Mouse (Mus musculus): ENCODE results near the gene Grrp1. TPM values are rescaled to one million over a fixed set of nuclear protein-coding genes. Genes with fewer than 3 reads are reported as not detected.

The Grrp1 gene
- polyA plus RNA-seq, 1 experiment from 2014 or later, result not detected

DNA sequence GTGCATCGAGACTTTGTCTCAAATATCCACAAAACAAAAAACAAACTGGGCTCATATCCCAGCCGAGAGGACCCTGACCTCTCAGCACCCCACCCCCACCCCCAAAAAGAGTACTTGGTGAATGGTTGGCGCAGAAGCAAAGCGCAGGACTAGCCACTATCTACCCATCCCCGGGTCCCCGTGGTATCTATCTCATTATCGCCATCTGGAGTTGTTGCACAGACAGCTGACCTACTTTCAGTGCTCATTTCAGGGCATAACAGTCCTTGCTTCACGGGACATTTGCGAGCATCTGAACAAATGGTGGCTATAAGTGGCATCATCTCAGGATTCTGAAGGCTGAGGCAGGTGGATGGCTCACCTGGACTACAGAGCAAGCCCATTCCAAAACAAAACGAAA lies 15.2 kb downstream of the Grrp1 start:
- Histone ChIP-seq H3K27ac (no peak overlapping the region), H3K4me3 (ENCODE audit: inconsistent target) (no peak overlapping the region), H3K36me3 (ENCODE audit: inconsistent target) (no peaks in the 10 kb centered on the region), H3K79me2 (ENCODE audit: inconsistent target) (no peaks in the 10 kb centered on the region)
- WGBS (ENCODE audit: missing documents), result 18% methylated on average over 9 of the region's 10 CpGs

DNA sequence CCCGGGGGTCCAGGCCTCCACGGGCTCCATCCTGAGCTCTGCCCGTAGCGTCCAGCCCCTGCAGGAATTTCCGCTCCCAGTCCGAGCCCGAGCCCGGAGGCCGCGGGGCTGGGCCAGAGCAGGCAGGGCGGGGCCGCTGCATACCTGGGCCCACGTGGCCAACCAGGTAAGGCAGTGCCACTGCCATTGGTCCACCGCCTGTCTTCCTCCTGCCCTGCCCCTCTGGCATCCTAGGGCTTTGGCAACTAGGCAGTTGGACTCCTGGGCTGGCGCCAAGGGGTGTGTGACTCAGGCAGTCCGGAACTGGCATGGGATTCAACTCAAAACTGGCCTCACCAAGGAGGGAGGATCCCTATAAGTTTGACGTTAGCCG lies 15.6 kb downstream of the Grrp1 start, which contains the start of gene Cnksr1:
Gene Cnksr1 (minus strand): TSS at position 121 of the 373 bp plus-strand sequence.
- Histone ChIP-seq H3K79me2 (ENCODE audit: inconsistent target) (no peaks in the 10 kb centered on the region), H3K4me3 (ENCODE audit: inconsistent target) (no peak within 1 kb of the TSS), H3K27ac (no peak within 1 kb of the TSS), H3K36me3 (ENCODE audit: inconsistent target) (no peaks in the 10 kb centered on the region)
- 14% methylated on average over 18 of the region's 18 CpGs for WGBS (ENCODE audit: missing documents)

GRCm38 (mm10) chr4:134237582-134238278 lies 16.2 kb downstream of the Grrp1 start:
- no peaks in the 10 kb centered on the region for H3K79me2 ChIP-seq (ENCODE audit: inconsistent target)
- H3K36me3 ChIP-seq (ENCODE audit: inconsistent target), result no peaks in the 10 kb centered on the region
- no peak overlapping the region for H3K27ac ChIP-seq
- no peak overlapping the region for H3K4me3 ChIP-seq (ENCODE audit: inconsistent target)
- 80% methylated on average over 19 of the region's 19 CpGs for WGBS (ENCODE audit: missing documents)

- Histone ChIP-seq H3K79me2 (ENCODE audit: inconsistent target) (no peaks in the 10 kb centered on the region), H3K4me3 (ENCODE audit: inconsistent target) (no peak overlapping the region), H3K27ac (no peak overlapping the region), H3K36me3 (ENCODE audit: inconsistent target) (no peaks in the 10 kb centered on the region)
- 90% methylated on average over 5 of the region's 5 CpGs for WGBS (ENCODE audit: missing documents)
Measured at GRCm38 (mm10) chr4:134234876-134235275, 19.0 kb downstream of the Grrp1 start.

DNA sequence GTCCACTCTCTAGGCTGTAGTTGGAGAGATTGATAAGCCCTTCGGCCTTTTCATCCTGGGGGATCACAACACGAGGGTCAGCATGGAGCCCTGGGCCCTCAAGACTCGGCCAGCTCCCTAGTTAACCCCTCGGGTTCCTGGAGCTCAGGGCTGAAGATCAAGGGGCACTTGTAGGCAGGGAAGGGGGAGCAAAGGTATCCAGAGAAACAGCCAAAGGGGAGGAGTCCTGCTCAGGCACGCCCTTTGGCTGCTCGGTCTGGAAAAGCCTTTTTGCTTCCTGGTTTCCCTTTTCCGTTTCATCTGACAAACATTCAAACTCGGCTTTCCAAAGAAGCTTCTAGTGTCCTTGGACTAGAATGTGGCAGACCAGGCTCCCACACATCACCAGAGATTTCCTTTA lies 23.5 kb downstream of the Grrp1 start:
- Histone ChIP-seq H3K79me2 (ENCODE audit: inconsistent target) (no peaks in the 10 kb centered on the region), H3K4me3 (ENCODE audit: inconsistent target) (no peak overlapping the region), H3K36me3 (ENCODE audit: inconsistent target) (no peaks in the 10 kb centered on the region), H3K27ac (no peak overlapping the region)
- 76% methylated on average over 8 of the region's 8 CpGs for WGBS (ENCODE audit: missing documents)

GRCm38 (mm10) chr4:134227194-134227593 lies 26.7 kb downstream of the Grrp1 start, which contains the start of gene Catsper4:
TSS of gene Catsper4 (minus strand) at chr4:134227383.
- WGBS (ENCODE audit: missing documents), result 87% methylated on average over 8 of the region's 8 CpGs
- no peaks in the 10 kb centered on the region for H3K36me3 ChIP-seq (ENCODE audit: inconsistent target)
- H3K79me2 ChIP-seq (ENCODE audit: inconsistent target), result no peaks in the 10 kb centered on the region
- H3K27ac ChIP-seq, result no peak within 1 kb of the TSS
- H3K4me3 ChIP-seq (ENCODE audit: inconsistent target), result no peak within 1 kb of the TSS

DNA sequence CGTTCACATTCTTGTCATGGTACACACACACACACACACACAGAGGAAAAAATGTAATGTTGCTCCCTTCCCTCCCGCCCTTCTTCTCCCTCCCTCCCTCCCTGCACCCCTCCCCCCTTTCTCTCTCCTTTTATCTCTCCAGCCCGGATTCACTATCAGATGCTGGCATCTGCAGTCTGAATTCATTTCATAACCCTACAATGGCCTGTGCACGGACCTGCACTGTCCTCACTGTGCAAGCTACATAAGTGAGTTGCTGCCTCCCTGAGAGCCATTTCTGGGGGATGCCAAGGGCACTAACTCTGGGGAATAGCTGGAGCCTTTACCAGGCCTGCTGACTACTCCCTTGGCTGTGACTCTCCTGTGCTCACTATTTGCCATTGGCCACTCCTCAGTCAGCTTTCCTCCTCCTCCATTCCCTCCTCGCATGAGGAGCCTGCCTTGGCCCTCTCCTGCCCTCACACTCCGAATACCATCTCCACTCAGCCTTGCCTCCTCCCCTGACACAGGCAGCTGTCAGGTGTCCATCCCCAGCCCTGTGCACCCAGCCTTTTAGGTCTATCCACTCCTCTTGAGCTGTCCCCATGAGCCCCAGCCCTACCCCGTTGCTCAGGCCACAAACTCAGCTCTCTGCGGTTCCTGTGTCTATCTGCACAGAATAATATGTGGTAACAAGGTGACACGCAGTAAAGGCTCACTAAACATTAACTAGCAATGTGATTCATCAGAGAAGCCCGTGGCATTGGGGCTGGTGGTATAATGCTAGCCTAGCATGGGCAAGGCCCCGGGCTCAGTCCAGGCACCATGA lies 30.9 kb downstream of the Grrp1 start:
- H3K27ac ChIP-seq, result no peak overlapping the region
- WGBS (ENCODE audit: missing documents), result 79% methylated on average over 9 of the region's 11 CpGs
- H3K4me3 ChIP-seq (ENCODE audit: inconsistent target), result no peak overlapping the region
- no peaks in the 10 kb centered on the region for H3K36me3 ChIP-seq (ENCODE audit: inconsistent target)
- H3K79me2 ChIP-seq (ENCODE audit: inconsistent target), result no peaks in the 10 kb centered on the region

DNA sequence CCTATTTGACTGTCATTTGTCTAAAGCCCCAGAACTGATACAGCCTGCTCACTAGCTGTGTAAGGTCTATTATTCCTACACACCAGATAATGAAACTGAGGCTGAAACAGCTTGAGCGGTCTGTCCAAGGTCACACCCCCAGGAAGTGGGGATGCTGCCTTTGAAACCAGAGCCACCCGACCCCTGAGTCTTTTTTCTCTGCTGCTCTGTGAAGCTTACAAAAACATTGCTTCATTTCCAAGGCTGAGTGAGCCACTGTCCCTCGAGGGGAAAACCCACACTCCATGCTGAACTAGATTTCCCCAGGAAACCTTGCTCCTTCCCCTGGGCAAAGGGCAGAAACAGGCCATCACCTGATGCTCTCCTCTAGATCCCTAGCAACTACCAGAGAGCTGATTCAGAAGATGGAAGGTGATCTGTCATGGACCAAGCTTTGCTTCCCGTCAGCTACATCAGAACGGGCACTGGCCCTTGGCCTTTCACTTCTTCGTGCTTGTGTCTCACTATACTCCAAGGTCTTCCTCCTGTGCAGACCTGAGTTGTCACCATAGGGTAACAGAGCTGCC lies 47.3 kb downstream of the Grrp1 start:
- no peak overlapping the region for H3K4me3 ChIP-seq (ENCODE audit: inconsistent target)
- 61% methylated on average over 6 of the region's 6 CpGs for WGBS (ENCODE audit: missing documents)
- H3K79me2 ChIP-seq (ENCODE audit: inconsistent target), result no peaks in the 10 kb centered on the region
- H3K27ac ChIP-seq, result no peak overlapping the region
- no peaks in the 10 kb centered on the region for H3K36me3 ChIP-seq (ENCODE audit: inconsistent target)

DNA sequence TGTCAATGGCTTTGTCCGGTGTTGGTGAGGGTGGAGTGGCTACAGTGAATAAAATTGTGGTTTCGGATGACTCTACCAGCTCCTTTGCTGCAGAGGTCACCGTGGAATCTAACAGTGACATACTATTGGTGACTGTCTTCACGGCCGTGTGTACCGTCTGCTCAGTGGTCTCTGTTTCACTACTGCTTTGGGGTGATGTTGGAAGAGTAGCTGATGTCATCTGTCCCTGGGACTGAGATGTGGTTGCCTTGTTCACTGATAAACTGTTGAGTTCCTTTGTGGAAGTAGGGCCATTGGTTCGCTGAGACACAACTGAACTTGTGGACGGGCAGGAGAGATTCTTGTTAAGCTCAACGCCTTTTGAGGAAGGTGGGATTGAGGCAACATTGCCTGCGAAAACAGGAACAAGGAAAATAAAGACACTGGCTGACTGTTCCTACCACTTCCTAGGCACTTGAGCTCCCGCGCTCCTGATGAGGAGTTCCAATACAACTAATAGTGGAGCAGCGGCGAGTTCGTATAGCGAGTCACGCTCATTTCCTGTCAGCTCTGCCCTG lies 50.5 kb downstream of the Grrp1 start:
- 37% methylated on average over 17 of the region's 17 CpGs for WGBS (ENCODE audit: missing documents)
- Histone ChIP-seq H3K4me3 (ENCODE audit: inconsistent target) (no peak overlapping the region), H3K79me2 (ENCODE audit: inconsistent target) (no peaks in the 10 kb centered on the region), H3K27ac (no peak overlapping the region), H3K36me3 (ENCODE audit: inconsistent target) (no peaks in the 10 kb centered on the region)

DNA sequence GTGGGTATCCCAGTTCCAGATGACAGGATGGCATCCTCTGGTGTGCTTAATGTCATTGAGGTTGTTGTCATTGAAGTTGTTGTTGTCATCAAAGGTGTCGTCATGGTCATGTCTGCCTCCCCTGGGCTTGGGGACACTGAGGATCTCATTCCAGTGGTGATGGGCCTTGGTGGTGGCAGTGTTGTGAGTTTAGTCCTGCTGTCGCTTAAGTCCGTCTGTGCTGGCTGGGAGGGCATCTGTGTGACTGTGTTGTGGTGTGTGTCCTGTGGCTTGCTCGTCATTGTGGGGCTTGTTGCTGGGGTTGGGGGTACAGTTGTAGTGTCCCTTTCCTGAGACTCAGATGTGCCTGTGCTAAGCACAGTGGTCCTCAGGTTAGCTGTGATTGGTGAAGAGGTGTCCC lies 51.0 kb downstream of the Grrp1 start, which contains the start of gene Gm7534:
Gene Gm7534 (minus strand): TSS at position 101 of the 400 bp plus-strand sequence.
- WGBS (ENCODE audit: missing documents), result 100% methylated on average over 4 of the region's 4 CpGs
- H3K79me2 ChIP-seq (ENCODE audit: inconsistent target), result no peaks in the 10 kb centered on the region
- no peaks in the 10 kb centered on the region for H3K36me3 ChIP-seq (ENCODE audit: inconsistent target)
- H3K4me3 ChIP-seq (ENCODE audit: inconsistent target), result no peak within 1 kb of the TSS
- H3K27ac ChIP-seq, result no peak within 1 kb of the TSS

Other genes starting within 250 kb of the Grrp1 start
- gene Lin28a, start 235.3 kb downstream of the Grrp1 start, polyA plus RNA-seq (2018), result not detected in 3 replicates
- not detected in 3 replicates for gene Zfp683, start 200.3 kb downstream of the Grrp1 start, polyA plus RNA-seq (2018)
- gene Crybg2, start 193.3 kb downstream of the Grrp1 start, polyA plus RNA-seq (2018), result not detected in 3 replicates
- 559 to 720 TPM (median 599 TPM) in 3 replicates for gene Cd52, start 159.0 kb downstream of the Grrp1 start, polyA plus RNA-seq (2018)
- gene Ubxn11, start 151.5 kb downstream of the Grrp1 start, polyA plus RNA-seq (2018), result 1.0 to 3.2 TPM (median 1.3 TPM) in 3 replicates
- 849 to 1,117 TPM (median 993 TPM) in 3 replicates for gene Sh3bgrl3, start 125.3 kb downstream of the Grrp1 start, polyA plus RNA-seq (2018)
- gene Cep85, start 67.0 kb downstream of the Grrp1 start, polyA plus RNA-seq (2018), result 8.6 to 12.9 TPM (median 8.8 TPM) in 3 replicates
- not detected in 3 replicates for gene Gm7534, start 51.1 kb downstream of the Grrp1 start, polyA plus RNA-seq (2018)
- not detected in 3 replicates for gene Catsper4, start 26.7 kb downstream of the Grrp1 start, polyA plus RNA-seq (2018)
- gene Cnksr1, start 15.7 kb downstream of the Grrp1 start, polyA plus RNA-seq (2018), result not detected in 3 replicates
- not detected in 3 replicates for gene E130218I03Rik, start 10.4 kb downstream of the Grrp1 start, polyA plus RNA-seq (2018)
- gene Zfp593, start 8.5 kb downstream of the Grrp1 start, polyA plus RNA-seq (2018), result 3.8 to 10.0 TPM (median 4.8 TPM) in 3 replicates
- not detected in 3 replicates for gene Gm30191, start 7.2 kb downstream of the Grrp1 start, polyA plus RNA-seq (2018)
- 8.8 to 8.9 TPM (median 8.9 TPM) in 3 replicates for gene Pdik1l, start 33.8 kb upstream of the Grrp1 start, polyA plus RNA-seq (2018)
- not detected in 3 replicates for gene Trim63, start 61.0 kb upstream of the Grrp1 start, polyA plus RNA-seq (2018)
- not detected in 3 replicates for gene Slc30a2, start 89.1 kb upstream of the Grrp1 start, polyA plus RNA-seq (2018)
- gene Extl1, start 129.7 kb upstream of the Grrp1 start, polyA plus RNA-seq (2018), result 0.03 TPM in 1 of 3 replicates, not detected in the others
- gene Pafah2, start 142.2 kb upstream of the Grrp1 start, polyA plus RNA-seq (2018), result 5.0 to 14.1 TPM (median 9.5 TPM) in 3 replicates
- 41.9 to 100 TPM (median 93.4 TPM) in 3 replicates for gene Stmn1, start 214.2 kb upstream of the Grrp1 start, polyA plus RNA-seq (2018)
- gene Paqr7, start 242.6 kb upstream of the Grrp1 start, polyA plus RNA-seq (2018), result 19.1 to 34.9 TPM (median 31.0 TPM) in 3 replicates

Data from macrophage (primary cell).